Mouse (Mus musculus) kidney, postnatal 36 days (tissue): ENCODE results near the gene Tmx2.
A peak's percentile ranks its signal among the peaks of the same experiment; 100 is the strongest.

ENCODE experiments used
- DNase-seq, 2 experiments: peaks; one replicate each; pipeline ENCODE4 v3.0.0; 2021 to 2022; ENCODE audit warnings: mixed read lengths in 2 of 2

Gene Tmx2

DNA sequence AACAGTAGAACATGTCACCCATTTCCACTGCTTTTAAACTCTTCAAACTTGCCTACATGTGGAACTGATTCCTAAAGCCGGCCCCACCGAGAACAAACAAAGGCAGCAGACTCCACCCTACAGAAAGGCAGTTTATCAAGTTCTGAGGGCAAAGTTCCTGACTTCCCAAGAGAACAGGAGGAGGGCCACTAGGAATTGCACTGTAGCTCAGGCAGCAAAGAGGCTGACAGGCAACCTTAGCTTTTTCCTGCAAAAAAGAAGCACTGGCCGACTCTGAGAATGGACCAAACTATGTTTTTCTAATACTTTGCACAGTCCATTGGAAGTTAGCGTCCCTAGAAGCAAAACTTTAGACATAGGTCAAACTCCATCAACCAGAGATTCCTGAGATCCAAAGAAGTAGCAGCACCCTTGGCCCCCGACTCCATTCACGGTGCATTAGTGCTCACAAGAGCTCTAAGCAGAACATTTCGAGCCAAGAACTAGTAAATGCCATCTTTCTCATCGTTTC, 42.7 kb downstream of the Tmx2 start:
- DNase-seq: peak; percentile 66 to 83

- DNase-seq: peak; percentile 97 to 98
Measured at GRCm38 (mm10) chr2:84635611-84636010, 43.3 kb downstream of the Tmx2 start.

DNA sequence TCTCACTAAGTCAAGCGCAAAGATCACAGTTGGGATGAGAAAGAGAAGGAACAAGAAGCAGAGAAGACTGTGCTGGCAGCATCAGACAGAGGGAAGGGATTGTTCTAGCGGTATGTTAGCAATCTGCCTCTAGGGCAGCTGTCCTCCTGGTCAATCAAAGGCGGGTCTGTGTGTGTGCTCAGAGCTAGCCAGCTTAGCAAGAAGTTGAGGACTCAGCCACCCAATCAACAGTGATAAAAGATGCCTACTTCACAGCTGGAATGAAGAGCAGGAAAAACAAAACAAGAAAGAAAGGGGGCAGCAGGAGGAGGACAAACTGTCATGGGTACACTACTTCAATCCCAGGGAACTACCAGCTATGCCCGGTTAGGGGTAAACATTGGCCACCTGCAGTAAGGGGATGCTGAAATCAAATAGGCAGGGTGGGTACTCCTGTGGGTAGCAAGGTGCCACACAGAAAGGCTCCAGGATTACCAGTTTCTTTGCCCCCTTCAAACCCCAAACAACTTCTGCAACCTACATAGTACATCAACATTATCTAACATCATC, 43.9 kb downstream of the Tmx2 start:
- DNase-seq: peak in 1 of 2 experiments; percentile 31

DNA sequence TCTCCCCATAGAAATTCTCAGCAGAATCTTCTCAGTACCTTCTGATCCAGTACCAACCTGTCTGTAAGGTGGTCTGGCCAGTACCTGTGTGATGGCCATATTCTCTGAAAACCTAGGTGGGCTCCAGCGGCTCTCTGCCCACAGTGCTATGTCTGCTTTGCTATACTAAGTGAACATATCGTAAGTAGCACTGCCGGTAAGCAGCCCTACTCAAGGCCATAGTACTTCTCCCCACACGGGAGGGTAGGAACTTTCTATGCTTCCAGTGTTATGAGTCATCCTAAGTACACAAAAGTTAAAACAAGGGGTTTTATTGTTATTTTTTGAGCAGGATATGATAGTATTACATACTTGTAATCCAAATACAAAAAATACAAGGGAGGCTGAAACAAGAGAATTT, 44.9 kb downstream of the Tmx2 start:
- DNase-seq: no peak

- peak in 1 of 2 experiments; percentile 30 for DNase-seq
Measured at GRCm38 (mm10) chr2:84632999-84633398, 45.9 kb downstream of the Tmx2 start.

GRCm38 (mm10) chr2:84632001-84632400, 46.9 kb downstream of the Tmx2 start:
- no peak for DNase-seq

GRCm38 (mm10) chr2:84627036-84627435, 51.9 kb downstream of the Tmx2 start:
- DNase-seq: no peak

DNA sequence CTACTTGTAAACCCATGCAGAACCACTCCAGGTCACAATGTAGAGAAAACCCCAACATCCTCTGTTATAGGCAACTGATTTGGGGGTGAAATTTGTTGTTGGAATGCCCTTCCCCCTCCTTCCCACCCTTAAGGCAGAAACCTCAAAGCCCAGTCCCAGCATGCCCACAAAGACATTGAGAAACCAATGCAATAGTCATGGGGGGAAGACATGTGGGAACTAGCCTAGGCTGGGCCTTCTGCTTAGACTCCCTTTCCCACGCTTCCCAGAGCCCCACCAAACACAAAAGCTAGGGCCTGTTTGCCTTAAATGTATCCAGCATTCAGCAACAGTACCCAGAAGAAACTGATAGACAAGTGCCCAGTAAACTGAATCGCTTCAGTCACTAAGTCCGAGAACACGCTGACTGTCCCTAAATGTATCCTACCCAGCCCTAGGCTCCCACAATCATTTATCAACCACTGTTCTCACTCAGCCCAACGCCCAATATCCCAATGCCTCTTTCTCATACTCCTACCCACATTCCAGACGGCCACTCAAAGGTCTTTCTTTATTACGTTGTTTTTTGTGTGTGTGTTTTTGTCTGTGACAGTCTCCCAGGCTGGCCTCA, 52.5 kb downstream of the Tmx2 start:
- DNase-seq: no peak

DNA sequence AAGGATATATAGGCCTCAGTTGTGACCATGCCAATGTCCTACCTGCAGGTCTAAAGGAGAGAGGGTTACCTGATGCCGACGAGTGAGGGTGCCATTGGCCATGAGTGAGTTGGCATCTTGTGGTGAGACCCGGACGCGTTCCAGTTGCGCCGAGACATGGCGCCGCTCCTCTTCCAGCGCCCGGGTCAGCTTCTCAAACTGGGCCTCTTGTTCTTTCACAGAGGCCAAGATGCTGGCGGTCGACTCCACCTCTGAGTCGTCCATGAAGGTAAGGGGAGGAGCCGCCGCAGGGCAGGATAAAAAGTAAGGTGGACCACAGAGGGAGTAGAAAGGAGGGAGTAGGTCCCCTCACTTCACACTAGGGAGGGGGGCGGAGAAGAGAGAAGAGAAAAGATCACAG, 54.7 kb downstream of the Tmx2 start:
- DNase-seq: peak in 1 of 2 experiments; percentile 18

DNA sequence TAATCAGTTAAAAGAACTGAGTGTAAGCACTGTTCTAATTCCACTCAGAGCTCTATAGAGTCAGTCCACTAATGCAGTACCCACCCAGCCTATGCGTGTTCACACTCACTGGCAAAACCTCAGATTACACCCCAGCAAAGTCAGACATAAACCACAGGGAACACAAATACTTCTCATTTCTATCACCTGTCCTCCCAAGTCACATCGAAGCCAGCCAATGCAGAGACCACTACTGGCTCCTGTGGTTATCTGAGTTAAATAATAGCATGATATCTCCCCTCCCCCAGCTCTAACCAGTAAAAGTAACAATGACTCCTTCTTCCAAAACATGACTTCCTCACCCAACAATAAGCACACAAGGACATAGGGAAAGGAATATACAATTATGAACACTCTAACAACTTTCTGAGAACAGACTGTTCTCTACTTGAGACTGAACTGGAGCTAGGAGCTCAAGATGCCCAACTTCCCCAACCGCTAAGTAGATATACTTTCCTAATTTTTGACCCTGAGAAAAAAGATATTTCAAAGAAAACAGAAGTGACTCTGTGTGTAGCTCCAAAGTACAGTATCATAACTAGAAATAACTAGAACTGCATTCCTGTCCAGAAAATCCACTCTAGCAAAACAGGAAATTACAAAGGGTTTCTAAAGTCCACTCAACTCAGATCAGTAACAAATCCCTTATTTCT, 55.4 kb downstream of the Tmx2 start:
- DNase-seq: no peak

DNA sequence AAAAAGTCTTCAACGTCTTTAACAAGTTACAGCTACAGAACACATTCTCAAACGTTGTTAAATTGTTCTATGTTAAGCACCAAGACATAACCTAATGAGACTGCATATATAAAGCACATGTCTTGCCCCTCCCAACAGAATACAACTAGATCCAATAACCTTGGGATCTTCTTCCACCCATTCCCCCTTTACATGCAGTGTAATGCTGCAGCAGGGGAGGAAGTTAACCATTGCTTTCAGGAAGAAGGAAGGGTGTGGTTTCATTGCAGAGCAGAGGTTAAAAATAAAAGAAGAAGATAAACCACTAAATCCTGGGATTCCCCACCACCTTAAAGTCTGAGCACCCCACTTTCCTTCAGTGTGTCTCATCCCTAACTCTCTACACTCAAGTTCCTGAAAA, 56.3 kb downstream of the Tmx2 start:
- no peak for DNase-seq
